Comparison of ENCODE assay signal across 8 mouse cellular contexts in the genomic region with DNA sequence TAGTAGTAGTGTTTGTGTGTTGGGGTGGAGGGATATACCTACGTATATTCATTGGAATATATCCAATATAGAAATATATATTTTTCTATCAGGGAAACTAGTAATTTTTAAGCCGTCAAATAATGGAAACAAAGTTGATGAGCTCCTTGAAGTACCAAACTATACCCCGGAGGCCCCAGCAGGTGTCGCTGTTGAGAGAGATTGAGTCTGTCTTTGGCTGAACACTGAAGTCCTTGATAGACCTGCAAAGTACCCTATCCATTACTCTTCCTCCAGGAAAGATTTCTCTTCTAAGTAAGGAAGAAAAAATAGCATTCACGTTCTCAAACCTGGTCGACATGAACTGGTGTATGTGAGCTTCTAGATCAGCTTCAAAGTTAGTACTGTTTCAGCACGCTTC. TPM values are rescaled to one million over a fixed set of nuclear protein-coding genes. Genes with fewer than 3 reads are reported as not detected.
DNase-seq lines count a peak whose midpoint lies in the region; ATAC-seq and TF ChIP-seq lines count a peak whose summit lies in the region.

No protein-coding gene starts in this region.

- TF ChIP-seq CTCF in hindbrain, postnatal 0 days (IDR thresholded peaks at IDR 0.05; ENCODE audit: low read depth), result peak; percentile 82

- ATAC-seq in midbrain, embryonic 11.5 days (ENCODE audit: low FRiP score), result no peak
- no peak for ATAC-seq in midbrain, embryonic 16.5 days
- ATAC-seq in embryonic facial prominence, embryonic 14.5 days (ENCODE audit: low read depth), result 0 out of 2 replicates have a peak, but pooled peaks have one; percentile 60
- ATAC-seq in hindbrain, postnatal 0 days, result 0 out of 2 replicates have a peak, but pooled peaks have one; percentile 67
- no peak for ATAC-seq in limb, embryonic 11.5 days (ENCODE audit: insufficient number of reproducible peaks, low FRiP score, low TSS enrichment, low read depth)

- no peak overlapping the region for H3K9ac ChIP-seq in midbrain, embryonic 11.5 days (ENCODE audit: low read length)
- no peak overlapping the region for H3K9ac ChIP-seq in midbrain, embryonic 16.5 days (ENCODE audit: low read depth, low read length)
- no peak overlapping the region for H3K9ac ChIP-seq in embryonic facial prominence, embryonic 14.5 days (ENCODE audit: low read depth, low read length)
- H3K9ac ChIP-seq in hindbrain, postnatal 0 days (replicated peaks; ENCODE audit: low read length), result no peak overlapping the region
- no peak overlapping the region for H3K9ac ChIP-seq in limb, embryonic 11.5 days (ENCODE audit: low read length)

- no peak overlapping the region for H3K4me2 ChIP-seq in midbrain, embryonic 11.5 days
- no peak overlapping the region for H3K4me2 ChIP-seq in midbrain, embryonic 16.5 days (ENCODE audit: low read length)
- no peak overlapping the region for H3K4me2 ChIP-seq in embryonic facial prominence, embryonic 14.5 days (ENCODE audit: low read depth, low read length)
- no peak overlapping the region for H3K4me2 ChIP-seq in hindbrain, postnatal 0 days (ENCODE audit: low read depth, low read length)
- H3K4me2 ChIP-seq in limb, embryonic 11.5 days (ENCODE audit: low read depth, severe bottlenecking), result no peak overlapping the region

- no peaks in the 10 kb centered on the region for H3K27me3 ChIP-seq in midbrain, embryonic 11.5 days (ENCODE audit: control insufficient read depth, insufficient read depth, low read length)
- H3K27me3 ChIP-seq in midbrain, embryonic 16.5 days (ENCODE audit: control insufficient read depth, insufficient read depth, low read depth, low read length), result no peaks in the 10 kb centered on the region
- no peaks in the 10 kb centered on the region for H3K27me3 ChIP-seq in embryonic facial prominence, embryonic 14.5 days (replicated peaks; ENCODE audit: control insufficient read depth, insufficient read depth, low read length)
- H3K27me3 ChIP-seq in hindbrain, postnatal 0 days (ENCODE audit: insufficient read depth, low read length), result no peaks in the 10 kb centered on the region
- no peaks in the 10 kb centered on the region for H3K27me3 ChIP-seq in limb, embryonic 11.5 days (ENCODE audit: control insufficient read depth, insufficient read depth, low read length)

- no peak overlapping the region for H3K27ac ChIP-seq in midbrain, embryonic 11.5 days (ENCODE audit: low read depth, low read length)
- H3K27ac ChIP-seq in midbrain, embryonic 16.5 days (ENCODE audit: low read length), result no peak overlapping the region
- no peak overlapping the region for H3K27ac ChIP-seq in embryonic facial prominence, embryonic 14.5 days (replicated peaks; ENCODE audit: low read depth, low read length)
- H3K27ac ChIP-seq in hindbrain, postnatal 0 days, result no peak overlapping the region
- H3K27ac ChIP-seq in limb, embryonic 11.5 days (replicated peaks; ENCODE audit: low read depth, low read length), result no peak overlapping the region

- H3K4me3 ChIP-seq in midbrain, embryonic 11.5 days (ENCODE audit: low read depth, low read length), result no peak overlapping the region
- H3K4me3 ChIP-seq in midbrain, embryonic 16.5 days (ENCODE audit: low read depth, low read length), result no peak overlapping the region
- no peak overlapping the region for H3K4me3 ChIP-seq in embryonic facial prominence, embryonic 14.5 days (ENCODE audit: low read depth, low read length)
- no peak overlapping the region for H3K4me3 ChIP-seq in hindbrain, postnatal 0 days (ENCODE audit: low read length)
- no peak overlapping the region for H3K4me3 ChIP-seq in limb, embryonic 11.5 days (ENCODE audit: low read depth, low read length)

- WGBS in midbrain, embryonic 11.5 days, result 23% methylated on average over 7 of the region's 7 CpGs
- 24% methylated on average over 7 of the region's 7 CpGs for WGBS in midbrain, embryonic 16.5 days
- whole genome bisulfite sequencing in embryonic facial prominence, embryonic 14.5 days, result 23% methylated on average over 7 of the region's 7 CpGs
- 26% methylated on average over 7 of the region's 7 CpGs for WGBS in hindbrain, postnatal 0 days
- WGBS in limb, embryonic 11.5 days, result 21% methylated on average over 7 of the region's 7 CpGs

- no peaks in the 10 kb centered on the region for H3K9me3 ChIP-seq in midbrain, embryonic 11.5 days (ENCODE audit: control insufficient read depth, low read length)
- no peaks in the 10 kb centered on the region for H3K9me3 ChIP-seq in midbrain, embryonic 16.5 days (replicated peaks; ENCODE audit: control insufficient read depth, low read length, poor library complexity, severe bottlenecking)
- no peaks in the 10 kb centered on the region for H3K9me3 ChIP-seq in embryonic facial prominence, embryonic 14.5 days (ENCODE audit: control insufficient read depth, low read length)
- no peaks in the 10 kb centered on the region for H3K9me3 ChIP-seq in hindbrain, postnatal 0 days (ENCODE audit: low read length)
- no peaks in the 10 kb centered on the region for H3K9me3 ChIP-seq in limb, embryonic 11.5 days (ENCODE audit: control insufficient read depth, low read length)

- H3K36me3 ChIP-seq in midbrain, embryonic 11.5 days (ENCODE audit: control insufficient read depth, insufficient read depth, low read length), result no peaks in the 10 kb centered on the region
- H3K36me3 ChIP-seq in midbrain, embryonic 16.5 days (ENCODE audit: control insufficient read depth, insufficient read depth, low read length), result no peaks in the 10 kb centered on the region
- H3K36me3 ChIP-seq in embryonic facial prominence, embryonic 14.5 days (ENCODE audit: control insufficient read depth, insufficient read depth, low read length), result no peaks in the 10 kb centered on the region
- H3K36me3 ChIP-seq in hindbrain, postnatal 0 days (ENCODE audit: insufficient read depth, low read length), result no peaks in the 10 kb centered on the region
- no peaks in the 10 kb centered on the region for H3K36me3 ChIP-seq in limb, embryonic 11.5 days (ENCODE audit: control insufficient read depth, insufficient read depth, low read length)

- H3K4me1 ChIP-seq in midbrain, embryonic 11.5 days (ENCODE audit: control insufficient read depth, insufficient read depth, low read length), result no peaks in the 10 kb centered on the region
- H3K4me1 ChIP-seq in midbrain, embryonic 16.5 days (ENCODE audit: control insufficient read depth, insufficient read depth, low read length), result no peaks in the 10 kb centered on the region
- no peaks in the 10 kb centered on the region for H3K4me1 ChIP-seq in embryonic facial prominence, embryonic 14.5 days (ENCODE audit: control insufficient read depth, insufficient read depth, low read length)
- no peaks in the 10 kb centered on the region for H3K4me1 ChIP-seq in hindbrain, postnatal 0 days (ENCODE audit: insufficient read depth, low read length)
- no peaks in the 10 kb centered on the region for H3K4me1 ChIP-seq in limb, embryonic 11.5 days (ENCODE audit: control insufficient read depth, insufficient read depth, low read length)

- DNase-seq in midbrain, embryonic 11.5 days (ENCODE audit: low spot score, missing footprints), result peak; percentile 97
- peak; percentile 88 for DNase-seq in brain, adult 2 months (ENCODE audit: low read depth, low spot score)
- DNase-seq in embryonic facial prominence, embryonic 14.5 days (ENCODE audit: low spot score), result peak; percentile 82
- peak; percentile 85 for DNase-seq in hindbrain, postnatal 0 days (ENCODE audit: low spot score)
- peak; percentile 86 for DNase-seq in limb, embryonic 11.5 days (ENCODE audit: low spot score)
- DNase-seq in retina, adult 2 months (ENCODE audit: low read depth, low spot score), result peak; percentile 45
- DNase-seq in thymus, postnatal 4 days, result peak; percentile 89

RNA-seq across cellular contexts. Expression of a gene that starts 12.0 kb away (rescaled TPM):
- polyA plus RNA-seq in midbrain, embryonic 11.5 days (2014; fragmentation: Nextera tagmentation; extraction: Ambion mirVana), result 50.7 and 58.1 TPM in 2 replicates
- 60.0 and 66.4 TPM in 2 replicates for polyA plus RNA-seq in midbrain, embryonic 16.5 days (2015; fragmentation: Nextera tagmentation; extraction: Ambion mirVana)
- polyA plus RNA-seq in embryonic facial prominence, embryonic 14.5 days (2014; fragmentation: Nextera tagmentation; extraction: Ambion mirVana), result 52.8 and 58.6 TPM in 2 replicates
- 23.6 and 28.0 TPM in 2 replicates for total RNA-seq in hindbrain, postnatal 0 days (2014; rRNA removed)
- 24.8 and 27.6 TPM in 2 replicates for polyA plus RNA-seq in hindbrain, postnatal 0 days (2015; fragmentation: Nextera tagmentation; extraction: Ambion mirVana)
- 46.7 and 48.8 TPM in 2 replicates for polyA plus RNA-seq in limb, embryonic 11.5 days (2014; fragmentation: Nextera tagmentation; extraction: Ambion mirVana)

RNA-seq across cellular contexts. Expression of a gene that starts 12.3 kb away (rescaled TPM):
- polyA plus RNA-seq in midbrain, embryonic 11.5 days (2014; fragmentation: Nextera tagmentation; extraction: Ambion mirVana), result 44.6 and 49.8 TPM in 2 replicates
- polyA plus RNA-seq in midbrain, embryonic 16.5 days (2015; fragmentation: Nextera tagmentation; extraction: Ambion mirVana), result 58.5 and 64.1 TPM in 2 replicates
- polyA plus RNA-seq in embryonic facial prominence, embryonic 14.5 days (2014; fragmentation: Nextera tagmentation; extraction: Ambion mirVana), result 73.9 and 74.8 TPM in 2 replicates
- total RNA-seq in hindbrain, postnatal 0 days (2014; rRNA removed), result 57.2 and 60.8 TPM in 2 replicates
- 67.9 and 68.0 TPM in 2 replicates for polyA plus RNA-seq in hindbrain, postnatal 0 days (2015; fragmentation: Nextera tagmentation; extraction: Ambion mirVana)
- polyA plus RNA-seq in limb, embryonic 11.5 days (2014; fragmentation: Nextera tagmentation; extraction: Ambion mirVana), result 61.0 and 61.7 TPM in 2 replicates

Comparison
In these comparisons a context has a peak if more than half of its experiments do, and no peak if none do; other contexts are left out.
1. ATAC-seq: peak in embryonic facial prominence, embryonic 14.5 days (single experiment) and hindbrain, postnatal 0 days (single experiment); none in midbrain, embryonic 11.5 days (single experiment), midbrain, embryonic 16.5 days (single experiment) and limb, embryonic 11.5 days (single experiment).
2. DNase-seq: peak in every context shown above with its lines; median percentile 97 in midbrain, embryonic 11.5 days; 89 in thymus, postnatal 4 days; 88 in brain, adult 2 months; 86 in limb, embryonic 11.5 days; 85 in hindbrain, postnatal 0 days; 82 in embryonic facial prominence, embryonic 14.5 days; 45 in retina, adult 2 months.